Mouse (Mus musculus) cerebellum, adult 9-11 months (tissue): ENCODE results near the gene Ubxn11.
A peak's percentile ranks its signal among the peaks of the same experiment; 100 is the strongest.

Experiments used
- DNase-seq: peaks from one replicate; pipeline ENCODE4 v3.0.0; 2022

Ubxn11 gene

DNA sequence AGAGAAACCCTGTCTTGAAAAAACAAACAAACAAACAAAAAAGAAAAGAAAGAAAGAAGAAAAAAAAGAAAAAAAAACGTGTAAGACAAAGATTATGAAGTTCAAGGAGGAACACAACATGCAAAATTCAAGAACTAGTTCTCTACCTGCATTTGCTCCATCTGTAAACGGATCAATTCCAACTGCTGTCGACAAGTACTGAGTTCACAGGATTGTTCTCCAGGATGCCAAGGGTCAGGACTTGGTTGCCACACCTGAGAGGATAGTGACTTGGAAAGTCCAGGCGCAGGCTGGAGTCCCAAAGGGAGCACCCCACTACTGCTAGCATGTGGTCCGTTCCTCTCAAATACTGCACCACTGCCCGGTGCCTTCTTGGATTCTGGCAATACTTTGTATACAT, 53.2 kb downstream of the Ubxn11 start:
- no peak for DNase-seq

DNA sequence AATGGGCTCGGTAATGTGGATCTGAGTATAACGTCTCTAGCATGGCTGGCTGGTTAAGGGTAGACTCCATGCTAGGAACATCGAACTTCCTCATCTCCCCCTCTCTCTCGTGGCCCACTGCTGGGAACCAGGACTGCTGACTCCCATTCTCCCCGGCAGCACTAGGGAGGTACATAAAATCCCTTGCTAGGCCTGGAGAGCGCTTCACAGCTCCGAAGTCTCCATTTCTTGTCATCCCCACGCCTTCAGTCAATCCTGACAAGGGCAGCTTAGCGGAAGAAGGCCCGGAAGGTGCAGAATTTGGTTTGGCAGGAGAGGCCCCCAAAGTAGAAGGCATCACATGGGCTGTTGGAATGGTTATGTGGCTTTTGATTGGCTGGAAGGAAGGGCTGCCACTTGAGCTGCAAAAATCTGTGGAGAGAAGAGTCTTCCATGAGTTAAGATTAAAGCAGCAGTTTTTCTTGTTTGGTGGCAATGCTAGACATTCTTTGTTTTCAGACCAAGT, 53.6 kb downstream of the Ubxn11 start:
- DNase-seq: no peak

DNA sequence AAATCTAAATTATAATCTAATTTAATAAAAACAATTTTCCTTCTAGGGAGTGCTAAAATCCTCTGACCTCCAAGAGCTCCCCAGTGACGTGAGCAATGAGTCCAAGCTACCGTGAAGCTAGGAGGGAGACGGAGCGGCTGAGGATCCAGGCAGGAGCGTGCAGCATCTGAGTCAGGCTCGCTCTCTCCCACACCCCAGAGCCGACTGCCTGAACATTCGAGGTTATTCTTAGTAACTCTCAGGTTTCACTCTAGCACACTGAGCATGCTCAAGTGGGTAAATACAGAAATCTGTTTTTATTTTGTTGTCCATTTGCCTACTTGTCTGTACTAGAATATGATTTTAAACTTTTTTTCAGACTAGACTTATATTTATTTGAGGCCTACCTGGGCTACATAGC, 54.4 kb downstream of the Ubxn11 start:
- no peak for DNase-seq

- DNase-seq: no peak
Observed at GRCm38 (mm10) chr4:134157558-134157957, 55.2 kb downstream of the Ubxn11 start.

- no peak for DNase-seq
Observed at GRCm38 (mm10) chr4:134158774-134159173, 56.4 kb downstream of the Ubxn11 start.

DNA sequence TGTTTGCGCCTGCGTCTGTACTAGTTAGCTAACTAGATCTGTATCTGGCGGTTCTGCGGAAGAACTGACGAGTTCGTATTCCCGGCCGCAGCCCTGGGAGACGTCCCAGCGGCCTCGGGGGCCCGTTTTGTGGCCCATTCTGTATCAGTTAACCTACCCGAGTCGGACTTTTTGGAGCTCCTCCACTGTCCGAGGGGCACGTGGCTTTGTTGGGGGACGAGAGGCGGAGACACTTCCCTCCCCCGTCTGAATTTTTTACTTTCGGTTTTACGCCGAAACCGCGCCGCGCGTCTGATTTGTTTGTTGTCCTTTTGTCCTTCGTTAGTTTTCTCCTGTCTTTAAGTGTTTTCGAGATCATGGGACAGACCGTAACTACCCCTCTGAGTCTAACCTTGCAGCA, 57.7 kb downstream of the Ubxn11 start:
- DNase-seq: peak; percentile 34

GRCm38 (mm10) chr4:134164591-134164990, 62.2 kb downstream of the Ubxn11 start:
- DNase-seq: no peak

DNA sequence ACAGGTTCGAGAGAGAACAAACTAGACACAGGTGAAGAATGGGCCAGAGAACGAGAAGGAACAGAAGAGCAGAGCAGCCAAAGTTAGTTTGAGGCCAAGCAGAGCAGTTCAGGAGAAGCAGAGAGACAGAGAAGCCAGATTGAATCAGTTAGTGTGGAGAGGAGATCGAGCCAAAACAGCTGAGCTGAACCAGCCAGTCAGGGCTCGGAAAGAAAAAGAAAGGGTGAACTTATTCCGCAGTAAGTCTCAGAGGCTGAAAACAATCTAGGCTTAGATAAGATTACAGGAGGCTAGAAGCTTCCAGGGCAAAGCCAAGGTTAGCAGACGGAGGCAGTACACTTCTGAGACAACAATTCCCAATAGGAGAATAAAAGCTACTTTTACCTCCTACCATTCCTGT, 62.7 kb downstream of the Ubxn11 start:
- no peak for DNase-seq

GRCm38 (mm10) chr4:134165548-134166465, 63.4 kb downstream of the Ubxn11 start:
- DNase-seq: no peak

- no peak for DNase-seq
Observed at GRCm38 (mm10) chr4:134166906-134167305, 64.5 kb downstream of the Ubxn11 start.

DNA sequence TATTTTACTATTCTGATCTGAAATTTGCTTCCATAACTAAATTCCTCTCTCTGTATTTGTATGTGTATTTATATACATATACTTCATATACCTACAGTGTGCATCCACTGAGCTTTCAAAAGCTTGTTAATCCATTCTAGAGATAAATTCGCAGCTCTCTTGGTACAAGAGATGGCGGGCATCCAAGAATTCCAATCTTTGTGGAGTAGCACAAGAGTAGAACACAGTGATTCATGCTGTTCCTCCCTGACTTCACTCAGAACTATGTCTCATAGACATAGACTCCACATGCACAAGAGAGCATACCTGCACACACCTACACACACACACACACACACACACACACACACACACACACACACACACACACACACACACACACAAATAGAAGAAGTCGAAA, 70.0 kb downstream of the Ubxn11 start:
- no peak for DNase-seq
